Mouse (Mus musculus): ENCODE results near the gene Orc5. TPM values are rescaled to one million over a fixed set of nuclear protein-coding genes. Genes with fewer than 3 reads are reported as not detected.

Orc5 gene
- total RNA-seq (2021): 10 to 100 TPM; 17.6 to 19.2 TPM

- DNase-seq (ENCODE audit: low spot score in 2 of 2): peak; percentile 90 to 91
- intact Hi-C loops (cut with DNase I): no loop called here
Measured at GRCm38 (mm10) chr5:22550033-22550551, at the start of gene Orc5. Gene Orc5, minus strand, starts transcription at chr5:22550429.

GRCm38 (mm10) chr5:22596981-22597380, 46.8 kb upstream of the Orc5 start:
- intact Hi-C loops (cut with DNase I): no loop called here
- no peak for DNase-seq (ENCODE audit: low spot score in 2 of 2)

- intact Hi-C loops (cut with DNase I): no loop called here
- no peak for DNase-seq (ENCODE audit: low spot score in 2 of 2)
Measured at GRCm38 (mm10) chr5:22589370-22589966, 39.2 kb upstream of the Orc5 start.

GRCm38 (mm10) chr5:22587492-22587891, 37.3 kb upstream of the Orc5 start:
- intact Hi-C loops (cut with DNase I): no loop called here
- no peak for DNase-seq (ENCODE audit: low spot score in 2 of 2)

- intact Hi-C loops (cut with DNase I): no loop called here
- DNase-seq (ENCODE audit: low spot score in 2 of 2): no peak
Measured at GRCm38 (mm10) chr5:22584556-22584955, 34.3 kb upstream of the Orc5 start.

- DNase-seq (ENCODE audit: low spot score in 2 of 2): no peak
- intact Hi-C loops (cut with DNase I): no loop called here
Measured at GRCm38 (mm10) chr5:22578011-22578410, 27.8 kb upstream of the Orc5 start.

GRCm38 (mm10) chr5:22574751-22575150, 24.5 kb upstream of the Orc5 start:
- DNase-seq (ENCODE audit: low spot score in 2 of 2): no peak
- intact Hi-C loops (cut with DNase I): no loop called here

GRCm38 (mm10) chr5:22574161-22574560, 23.9 kb upstream of the Orc5 start:
- intact Hi-C loops (cut with DNase I): no loop called here
- no peak for DNase-seq (ENCODE audit: low spot score in 2 of 2)

- no peak for DNase-seq (ENCODE audit: low spot score in 2 of 2)
- intact Hi-C loops (cut with DNase I): no loop called here
Measured at GRCm38 (mm10) chr5:22573696-22574095, 23.5 kb upstream of the Orc5 start.

GRCm38 (mm10) chr5:22572881-22573280, 22.7 kb upstream of the Orc5 start:
- no peak for DNase-seq (ENCODE audit: low spot score in 2 of 2)
- intact Hi-C loops (cut with DNase I): no loop called here

GRCm38 (mm10) chr5:22572456-22572855, 22.2 kb upstream of the Orc5 start:
- intact Hi-C loops (cut with DNase I): no loop called here
- DNase-seq (ENCODE audit: low spot score in 2 of 2): no peak

- intact Hi-C loops (cut with DNase I): no loop called here
- no peak for DNase-seq (ENCODE audit: low spot score in 2 of 2)
Measured at GRCm38 (mm10) chr5:22565708-22566107, 15.5 kb upstream of the Orc5 start.

GRCm38 (mm10) chr5:22559801-22560200, 9.6 kb upstream of the Orc5 start:
- intact Hi-C loops (cut with DNase I): no loop called here
- DNase-seq (ENCODE audit: low spot score in 2 of 2): no peak

GRCm38 (mm10) chr5:22557491-22558113, 7.4 kb upstream of the Orc5 start:
- intact Hi-C loops (cut with DNase I): no loop called here
- DNase-seq (ENCODE audit: low spot score in 2 of 2): no peak

GRCm38 (mm10) chr5:22556713-22557112, 6.5 kb upstream of the Orc5 start:
- DNase-seq (ENCODE audit: low spot score in 2 of 2): no peak
- intact Hi-C loops (cut with DNase I): no loop called here

- intact Hi-C loops (cut with DNase I): no loop called here
Measured at GRCm38 (mm10) chr5:22552233-22552765, 2.1 kb upstream of the Orc5 start.

GRCm38 (mm10) chr5:22549366-22550032, 730 bp downstream of the Orc5 start:
- intact Hi-C loops (cut with DNase I): no loop called here

More at GRCm38 (mm10) chr5:22552233-22552765, 2.1 kb upstream of the Orc5 start:
- no peak for DNase-seq (ENCODE audit: low spot score in 2 of 2)

GRCm38 (mm10) chr5:22548556-22549161, 1.6 kb downstream of the Orc5 start:
- intact Hi-C loops (cut with DNase I): no loop called here
- DNase-seq (ENCODE audit: low spot score in 2 of 2): no peak

More at GRCm38 (mm10) chr5:22549366-22550032, 730 bp downstream of the Orc5 start:
- DNase-seq (ENCODE audit: low spot score in 2 of 2): no peak

- intact Hi-C loops (cut with DNase I): no loop called here
- DNase-seq (ENCODE audit: low spot score in 2 of 2): no peak
Measured at GRCm38 (mm10) chr5:22546536-22546935, 3.7 kb downstream of the Orc5 start.

GRCm38 (mm10) chr5:22545305-22545704, 4.9 kb downstream of the Orc5 start:
- no peak for DNase-seq (ENCODE audit: low spot score in 2 of 2)
- intact Hi-C loops (cut with DNase I): no loop called here

All from left cerebral cortex, postnatal 36 days (tissue).